Mouse (Mus musculus) liver, embryonic 14.5 days (tissue): ENCODE results near the gene Polg2. TPM values are rescaled to one million over a fixed set of nuclear protein-coding genes. Genes with fewer than 3 reads are reported as not detected.
"Not testable (repeated sequence)": the region's sequence is repeated elsewhere in the genome, so short reads cannot be mapped to it uniquely, and the experiment has no call there.

Experiments used
- ATAC-seq: fragments of 200-750 bp; cut with Nextera tagmentation; 2 replicates; pipeline ENCODE4 v1.8.0; 2017; ENCODE audit warnings: moderate number of reproducible peaks, mild to moderate bottlenecking, moderate library complexity; ENCODE audit not compliant: insufficient read depth
- DNase-seq, 3 experiments: peaks; one replicate each; pipeline ENCODE4 v3.0.0-alpha.2; 2012 to 2013; ENCODE audit warnings: low read depth in 3 of 3, low spot score in 3 of 3
- H3K27ac ChIP-seq: fragments of 300-500 bp; sonication (generic); 2 replicates; pipeline ENCODE4 v1.5.1; 2014; ENCODE audit warnings: moderate library complexity, mild to moderate bottlenecking, control low read depth, inconsistent platforms
- H3K27me3 ChIP-seq: fragments of 300-500 bp; sonication (generic); 2 replicates; pipeline ENCODE4 v1.6.1; 2014; ENCODE audit warnings: mild to moderate bottlenecking, low read length, moderate library complexity; ENCODE audit not compliant: control insufficient read depth, insufficient read depth
- H3K36me3 ChIP-seq: fragments of 300-500 bp; sonication (generic); replicated peaks from 2 replicates; pipeline ENCODE4 v1.6.1; 2014; ENCODE audit warnings: low read depth; ENCODE audit not compliant: control insufficient read depth, insufficient read depth
- H3K4me1 ChIP-seq, 2 experiments: fragments of 200-500 bp in 1 of 2; fragments of 300-500 bp in 1 of 2; sonication (generic) in 1 of 2; replicated peaks; 2 replicates each; pipeline ENCODE4 v1.6.1; 2012 to 2014; ENCODE audit warnings: antibody characterized with exemption in 1 of 2, inconsistent platforms in 1 of 2, low read length in 1 of 2; ENCODE audit not compliant: control insufficient read depth in 2 of 2, insufficient read depth in 2 of 2
- H3K4me2 ChIP-seq: fragments of 300-500 bp; sonication (generic); 2 replicates; pipeline ENCODE4 v1.6.1; 2014; ENCODE audit warnings: low read depth, mild to moderate bottlenecking, control low read depth, moderate library complexity
- H3K4me3 ChIP-seq, 2 experiments: fragments of 200-500 bp in 1 of 2; fragments of 300-500 bp in 1 of 2; sonication (generic) in 1 of 2; 2 replicates each; pipeline ENCODE4 v1.5.1; 2012 to 2014; ENCODE audit warnings: low read depth in 2 of 2, low read length in 2 of 2, mild to moderate bottlenecking in 2 of 2, control low read depth in 1 of 2, inconsistent platforms in 1 of 2, moderate library complexity in 1 of 2; ENCODE audit not compliant: insufficient read depth in 1 of 2
- H3K9ac ChIP-seq: fragments of 300-500 bp; sonication (generic); replicated peaks from 2 replicates; pipeline ENCODE4 v1.6.1; 2014; ENCODE audit warnings: mild to moderate bottlenecking, control low read depth, moderate library complexity
- H3K9me3 ChIP-seq: fragments of 300-500 bp; sonication (generic); 2 replicates; pipeline ENCODE4 v1.6.1; 2016; ENCODE audit warnings: low read length, mixed read lengths; ENCODE audit not compliant: control insufficient read depth
- CTCF ChIP-seq: IDR thresholded peaks from 2 replicates; pipeline ENCODE4 v1.5.1; 2016; ENCODE audit warnings: antibody characterized with exemption, low read depth, control low read depth
- EP300 ChIP-seq: IDR thresholded peaks from 2 replicates; pipeline ENCODE4 v1.6.1; 2016; ENCODE audit warnings: antibody characterized with exemption, low read depth
- WGBS: fragments of 180-500 bp; shearing (Covaris S2); extraction: QIAGEN DNeasy Blood & Tissue Kit; methylation state at CpG from one replicate; pipeline ENCODE4 v1.1.7; 2014; ENCODE audit not compliant: insufficient replicate concordance; 5-methylcytosine and 5-hydroxymethylcytosine counted together
- polyA plus RNA-seq, 2 experiments: library from polyadenylated mRNA; depleted of rRNA in 1 of 2; stranded (reverse) in 1 of 2; unstranded in 1 of 2; fragments of >200 nt; fragmentation: Nextera tagmentation in 1 of 2; extraction: Ambion mirVana in 1 of 2; gene quantifications; 2 replicates each; pipeline versions ENCODE4 v1.2.1 to v1.2.3; 2012 to 2014

The Polg2 gene
- polyA plus RNA-seq, 2 experiments, result 3.8 to 4.4 TPM

GRCm38 (mm10) chr11:106753314-106753713 lies 26.0 kb downstream of the Polg2 start:
- DNase-seq, result no peak
- WGBS, result 42% methylated on average over 6 of the region's 6 CpGs
- TF ChIP-seq CTCF (no peak), EP300 (no peak)
- H3K4me2 ChIP-seq, result no peak overlapping the region
- no peak overlapping the region for H3K9ac ChIP-seq
- no peak overlapping the region for H3K27ac ChIP-seq
- peaks cover 0 to 11% of the 10 kb centered on the region in 2 experiments; a peak in 2 of 4 replicates for H3K4me1 ChIP-seq
- no peak overlapping the region for H3K4me3 ChIP-seq
- no peaks in the 10 kb centered on the region for H3K36me3 ChIP-seq
- H3K27me3 ChIP-seq, result no peaks in the 10 kb centered on the region; the same call in 1 of the 2 replicates
- ATAC-seq, result no peak
- no peaks in the 10 kb centered on the region for H3K9me3 ChIP-seq

- no peaks in the 10 kb centered on the region for H3K9me3 ChIP-seq
- no peaks in the 10 kb centered on the region; the same call in 1 of the 2 replicates for H3K27me3 ChIP-seq
- peaks cover 0 to 9% of the 10 kb centered on the region in 2 experiments; a peak in 2 of 4 replicates for H3K4me1 ChIP-seq
- no peak for ATAC-seq
- 14% methylated on average over 7 of the region's 7 CpGs for WGBS
- no peak overlapping the region for H3K9ac ChIP-seq
- peak overlapping the region; percentile 31; the same call in 1 of the 2 replicates for H3K4me2 ChIP-seq
- H3K36me3 ChIP-seq, result no peaks in the 10 kb centered on the region
- no peak overlapping the region for H3K27ac ChIP-seq
- H3K4me3 ChIP-seq, result no peak overlapping the region; a peak in 1 of 4 replicates
- TF ChIP-seq CTCF, result no peak
- no peak for TF ChIP-seq EP300
- DNase-seq, result no peak
Observed at GRCm38 (mm10) chr11:106752103-106752502, 27.2 kb downstream of the Polg2 start.

GRCm38 (mm10) chr11:106751039-106752018 lies 28.0 kb downstream of the Polg2 start, which contains the start of gene Milr1:
TSS of gene Milr1 (plus strand) at chr11:106751226.
- Histone ChIP-seq H3K4me3 (peak within 1 kb of the TSS in 1 of 2 experiments; percentile 35; a peak in 2 of 4 replicates), H3K36me3 (no peaks in the 10 kb centered on the region), H3K4me1 (peaks cover 0 to 9% of the 10 kb centered on the region in 2 experiments; a peak in 2 of 4 replicates), H3K9ac (no peak within 1 kb of the TSS), H3K4me2 (peak within 1 kb of the TSS; percentile 31; the same call in 1 of the 2 replicates), H3K9me3 (no peaks in the 10 kb centered on the region), H3K27ac (no peak within 1 kb of the TSS), H3K27me3 (no peaks in the 10 kb centered on the region; the same call in 1 of the 2 replicates)
- DNase-seq (no peak), ATAC-seq (no peak)
- 15% methylated on average over 17 of the region's 17 CpGs for WGBS
- TF ChIP-seq EP300 (no peak), CTCF (no peak)

GRCm38 (mm10) chr11:106750121-106750751 lies 29.1 kb downstream of the Polg2 start, which contains the start of gene Pecam1:
TSS of gene Pecam1 (minus strand) at chr11:106750628.
- no peak within 1 kb of the TSS for H3K9ac ChIP-seq
- 44% methylated on average over 13 of the region's 13 CpGs for WGBS
- no peaks in the 10 kb centered on the region; the same call in 1 of the 2 replicates for H3K27me3 ChIP-seq
- no peaks in the 10 kb centered on the region for H3K36me3 ChIP-seq
- H3K4me3 ChIP-seq, result peak within 1 kb of the TSS in 1 of 2 experiments; percentile 35; a peak in 2 of 4 replicates
- H3K27ac ChIP-seq, result no peak within 1 kb of the TSS
- DNase-seq (no peak), ATAC-seq (no peak)
- no peak for TF ChIP-seq CTCF
- TF ChIP-seq EP300, result no peak
- H3K9me3 ChIP-seq, result no peaks in the 10 kb centered on the region
- H3K4me1 ChIP-seq, result peaks cover 0 to 9% of the 10 kb centered on the region in 2 experiments; a peak in 2 of 4 replicates
- H3K4me2 ChIP-seq, result peak within 1 kb of the TSS; percentile 31; the same call in 1 of the 2 replicates

- H3K4me1 ChIP-seq, ATAC-seq, H3K9ac ChIP-seq, DNase-seq, H3K27me3 ChIP-seq, H3K36me3 ChIP-seq, H3K4me2 ChIP-seq, H3K27ac ChIP-seq, H3K9me3 ChIP-seq, H3K4me3 ChIP-seq: not testable (repeated sequence)
- WGBS, result 76% methylated on average over 7 of the region's 7 CpGs
Observed at GRCm38 (mm10) chr11:106749557-106750120, 29.7 kb downstream of the Polg2 start.
